Mouse (Mus musculus): ENCODE measurements around the gene Dohh. TPM values are rescaled to one million over a fixed set of nuclear protein-coding genes. Genes with fewer than 3 reads are reported as not detected.
A peak's percentile ranks its signal among the peaks of the same experiment; 100 is the strongest.

Dohh gene
- total and polyA plus RNA-seq, 2 experiments from 2014 or later = 95.8 to 132 TPM

DNA sequence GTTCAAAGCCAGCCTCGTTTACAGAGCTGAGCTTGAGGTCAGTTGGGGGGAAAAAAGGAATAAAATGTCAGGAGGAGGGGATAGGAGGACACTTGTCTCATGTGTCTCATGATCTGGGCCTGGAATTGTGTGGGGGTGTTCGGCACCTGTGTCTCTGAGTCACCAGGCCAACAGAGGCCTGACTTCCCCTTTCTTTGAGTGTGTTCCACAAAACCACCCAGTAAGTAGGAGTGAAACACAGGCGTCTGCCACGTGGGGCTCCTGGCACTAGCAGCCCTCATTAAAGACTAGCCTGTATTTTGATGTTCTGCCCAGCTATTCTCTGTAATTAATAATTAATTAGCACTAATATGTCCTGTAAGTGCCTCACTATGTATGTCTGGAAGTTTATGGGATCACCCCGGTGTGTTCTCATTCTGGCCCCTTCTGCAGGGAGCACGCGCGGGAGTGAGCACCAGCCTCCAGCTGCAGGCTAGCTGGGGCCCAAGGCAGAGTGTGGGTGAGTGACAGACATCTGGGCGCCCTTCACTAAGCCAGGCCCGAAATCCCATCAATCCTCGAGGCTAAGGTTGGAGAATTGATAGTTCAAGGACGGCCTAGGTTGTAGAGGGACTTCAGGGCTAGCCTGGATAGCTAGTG lies 27.8 kb upstream of the Dohh start:
- WGBS = 60% methylated on average over 12 of the region's 12 CpGs
- Histone ChIP-seq H3K4me3 (ENCODE audit: low read depth, low read length) (no peak overlapping the region), H3K4me2 (ENCODE audit: low read depth, low read length, poor library complexity, severe bottlenecking) (no peak overlapping the region; the same call in 1 of the 2 replicates), H3K4me1 (ENCODE audit: insufficient read depth, low read length) (peaks cover 4% of the 10 kb centered on the region), H3K9me3 (ENCODE audit: low read length) (no peaks in the 10 kb centered on the region), H3K27me3 (ENCODE audit: insufficient read depth, low read length) (no peaks in the 10 kb centered on the region), H3K9ac (replicated peaks; ENCODE audit: low read length, poor library complexity, severe bottlenecking) (0 out of 2 replicates have a peak overlapping the region, but pooled peaks have one; percentile 13), H3K36me3 (ENCODE audit: insufficient read depth, low read length) (peaks cover 9% of the 10 kb centered on the region), H3K27ac (ENCODE audit: low read depth, low read length) (no peak overlapping the region)
- no peak for TF ChIP-seq CTCF (IDR thresholded peaks at IDR 0.05)
- ATAC-seq (ENCODE audit: low FRiP score) (no peak), DNase-seq (ENCODE audit: low spot score) (no peak)

DNA sequence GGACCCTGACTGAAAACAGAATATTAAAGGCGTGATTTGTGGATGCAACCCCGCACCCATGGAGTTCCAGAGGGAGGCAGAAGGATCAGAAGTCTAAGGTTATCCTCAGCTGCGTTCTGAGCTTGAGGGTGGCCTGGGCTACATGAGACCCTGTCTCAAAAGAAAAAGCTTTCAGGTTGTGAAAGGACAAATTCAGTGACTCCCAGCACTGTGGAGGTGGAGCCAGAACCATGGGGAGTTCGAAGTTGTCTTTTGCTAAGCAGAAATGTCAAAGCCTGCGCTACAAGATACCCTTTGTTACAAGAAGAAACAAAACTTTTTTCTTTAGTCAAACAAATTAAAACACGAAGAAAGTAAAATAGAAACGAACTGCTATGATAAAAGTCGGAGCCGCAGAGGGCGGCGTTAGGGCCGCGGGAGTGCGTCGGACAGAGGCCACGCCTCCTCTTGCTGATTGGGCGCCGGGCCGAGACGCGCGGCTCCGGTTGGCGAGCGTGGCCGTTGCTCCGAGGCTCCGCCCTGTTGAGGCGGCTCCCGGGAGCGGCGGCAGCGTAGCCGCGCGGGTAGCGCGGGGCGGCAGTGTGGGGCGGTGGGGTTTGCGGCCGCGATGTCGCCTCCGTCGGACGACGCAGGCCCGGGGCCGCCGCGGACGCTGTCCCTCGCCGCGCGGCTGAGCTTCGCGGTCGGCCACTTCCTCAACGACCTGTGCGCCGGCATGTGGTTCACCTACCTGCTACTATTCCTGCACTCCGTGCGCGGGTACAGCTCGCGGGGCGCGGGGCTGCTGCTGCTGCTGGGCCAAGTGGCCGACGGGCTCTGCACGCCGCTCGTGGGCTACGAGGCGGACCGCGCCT lies 27.0 kb upstream of the Dohh start, which contains the start of gene Mfsd12:
Gene Mfsd12, plus strand, starts transcription at position 501 of the 854 bp plus-strand sequence.
- TF ChIP-seq CTCF (IDR thresholded peaks at IDR 0.05) = no peak
- Histone ChIP-seq H3K36me3 (ENCODE audit: insufficient read depth, low read length) (peaks cover 14% of the 10 kb centered on the region), H3K27ac (ENCODE audit: low read depth, low read length) (no peak within 1 kb of the TSS), H3K4me2 (ENCODE audit: low read depth, low read length, poor library complexity, severe bottlenecking) (peak within 1 kb of the TSS; percentile 91), H3K4me1 (ENCODE audit: insufficient read depth, low read length) (peaks cover 4% of the 10 kb centered on the region), H3K9me3 (ENCODE audit: low read length) (no peaks in the 10 kb centered on the region), H3K27me3 (ENCODE audit: insufficient read depth, low read length) (no peaks in the 10 kb centered on the region), H3K9ac (replicated peaks; ENCODE audit: low read length, poor library complexity, severe bottlenecking) (peak within 1 kb of the TSS; percentile 87), H3K4me3 (ENCODE audit: low read depth, low read length) (peak within 1 kb of the TSS; percentile 80)
- ATAC-seq (ENCODE audit: low FRiP score) (peak; percentile 92), DNase-seq (ENCODE audit: low spot score) (peak; percentile 93)
- 2% methylated on average over 66 of the region's 79 CpGs for WGBS

DNA sequence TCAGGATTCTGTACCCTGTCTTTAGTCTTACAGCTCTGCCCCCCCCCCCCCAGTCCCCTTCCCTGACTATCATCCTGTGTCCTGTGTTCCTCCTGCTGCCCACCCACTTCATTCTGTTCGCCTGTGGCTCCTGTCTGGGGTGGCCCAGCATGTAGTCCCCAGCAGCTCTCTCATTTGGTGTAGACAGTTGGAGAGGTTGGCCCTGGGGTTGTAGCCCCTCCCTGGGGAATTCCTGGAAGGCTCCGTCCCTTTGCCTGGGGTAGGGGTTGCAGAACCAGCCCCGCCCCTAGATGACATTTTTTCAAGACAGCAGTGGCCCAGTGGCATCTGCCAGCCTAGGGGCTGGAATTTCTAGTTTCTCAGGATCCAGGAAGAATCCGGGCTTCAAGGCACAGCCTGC lies 26.0 kb upstream of the Dohh start:
- Histone ChIP-seq H3K4me2 (ENCODE audit: low read depth, low read length, poor library complexity, severe bottlenecking) (peak overlapping the region; percentile 91), H3K4me1 (ENCODE audit: insufficient read depth, low read length) (peaks cover 4% of the 10 kb centered on the region), H3K9ac (replicated peaks; ENCODE audit: low read length, poor library complexity, severe bottlenecking) (peak overlapping the region; percentile 87), H3K4me3 (ENCODE audit: low read depth, low read length) (peak overlapping the region; percentile 80), H3K36me3 (ENCODE audit: insufficient read depth, low read length) (peaks cover 22% of the 10 kb centered on the region), H3K9me3 (ENCODE audit: low read length) (no peaks in the 10 kb centered on the region), H3K27ac (ENCODE audit: low read depth, low read length) (no peak overlapping the region), H3K27me3 (ENCODE audit: insufficient read depth, low read length) (0 out of 2 replicates have a peak, but pooled peaks cover 7% of the 10 kb centered on the region)
- no peak; the same call in 1 of the 2 replicates for ATAC-seq (ENCODE audit: low FRiP score)
- DNase-seq (ENCODE audit: low spot score) = no peak
- 23% methylated on average over 4 of the region's 4 CpGs for WGBS
- TF ChIP-seq CTCF (IDR thresholded peaks at IDR 0.05) = no peak

GRCm38 (mm10) chr10:81358841-81359240 lies 25.4 kb upstream of the Dohh start:
- no peak for DNase-seq (ENCODE audit: low spot score)
- no peak for ATAC-seq (ENCODE audit: low FRiP score)
- Histone ChIP-seq H3K4me2 (ENCODE audit: low read depth, low read length, poor library complexity, severe bottlenecking) (peak overlapping the region; percentile 91), H3K4me3 (ENCODE audit: low read depth, low read length) (peak overlapping the region; percentile 80; the same call in 1 of the 2 replicates), H3K27ac (ENCODE audit: low read depth, low read length) (no peak overlapping the region), H3K9me3 (ENCODE audit: low read length) (no peaks in the 10 kb centered on the region), H3K4me1 (ENCODE audit: insufficient read depth, low read length) (peaks cover 4% of the 10 kb centered on the region), H3K36me3 (ENCODE audit: insufficient read depth, low read length) (peaks cover 22% of the 10 kb centered on the region), H3K27me3 (ENCODE audit: insufficient read depth, low read length) (0 out of 2 replicates have a peak, but pooled peaks cover 12% of the 10 kb centered on the region), H3K9ac (replicated peaks; ENCODE audit: low read length, poor library complexity, severe bottlenecking) (peak overlapping the region; percentile 87; the same call in 1 of the 2 replicates)
- TF ChIP-seq CTCF (IDR thresholded peaks at IDR 0.05) = no peak
- WGBS = 68% methylated on average over 1 of the region's 1 CpGs

DNA sequence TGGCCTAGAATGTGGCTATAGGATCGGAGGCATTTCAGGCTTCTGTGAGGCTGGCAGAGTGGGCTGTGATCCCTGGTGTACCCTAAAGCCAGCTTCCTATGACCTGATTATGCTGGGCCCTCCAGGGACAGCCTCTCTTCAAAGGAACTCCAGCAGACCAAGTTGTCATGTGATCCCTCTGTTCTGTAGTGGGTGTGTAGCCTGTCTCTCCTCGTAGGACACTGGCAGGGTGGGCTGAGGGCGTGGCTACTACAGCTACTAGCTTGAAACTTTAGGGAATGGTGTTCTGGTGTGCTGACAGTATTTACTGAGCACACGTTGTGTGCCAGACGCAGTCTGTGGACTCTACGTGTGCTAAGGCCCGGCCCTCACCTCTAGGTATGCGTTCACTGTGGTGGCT lies 23.5 kb upstream of the Dohh start:
- H3K4me2 ChIP-seq (ENCODE audit: low read depth, low read length, poor library complexity, severe bottlenecking) = no peak overlapping the region
- H3K9me3 ChIP-seq (ENCODE audit: low read length) = no peaks in the 10 kb centered on the region
- 68% methylated on average over 8 of the region's 8 CpGs for WGBS
- H3K27ac ChIP-seq (ENCODE audit: low read depth, low read length) = no peak overlapping the region
- peak overlapping the region; percentile 24; the same call in 1 of the 2 replicates for H3K9ac ChIP-seq (replicated peaks; ENCODE audit: low read length, poor library complexity, severe bottlenecking)
- DNase-seq (ENCODE audit: low spot score) = no peak
- no peak for TF ChIP-seq CTCF (IDR thresholded peaks at IDR 0.05)
- H3K27me3 ChIP-seq (ENCODE audit: insufficient read depth, low read length) = 0 out of 2 replicates have a peak, but pooled peaks cover 14% of the 10 kb centered on the region
- no peak for ATAC-seq (ENCODE audit: low FRiP score)
- no peak overlapping the region for H3K4me3 ChIP-seq (ENCODE audit: low read depth, low read length)
- peaks cover 22% of the 10 kb centered on the region for H3K36me3 ChIP-seq (ENCODE audit: insufficient read depth, low read length)
- H3K4me1 ChIP-seq (ENCODE audit: insufficient read depth, low read length) = peaks cover 11% of the 10 kb centered on the region

Data from midbrain, postnatal 0 days (tissue).